Mouse (Mus musculus) lung, embryonic 14.5 days (tissue): ENCODE results near the gene Etnk1. TPM values are rescaled to one million over a fixed set of nuclear protein-coding genes. Genes with fewer than 3 reads are reported as not detected.

Experiments
- ATAC-seq: fragments of 200-750 bp; cut with Nextera tagmentation; 2 replicates; pipeline ENCODE4 v1.8.0; 2017; ENCODE audit warnings: mild to moderate bottlenecking, moderate TSS enrichment, moderate library complexity; ENCODE audit not compliant: insufficient read depth
- DNase-seq: peaks from one replicate; pipeline ENCODE4 v3.0.0-alpha.2; 2015
- H3K27ac ChIP-seq: fragments of 300-500 bp; sonication (generic); 2 replicates; pipeline ENCODE4 v1.5.1; 2014; ENCODE audit warnings: low read depth, mild to moderate bottlenecking, moderate library complexity
- H3K27me3 ChIP-seq: fragments of 300-500 bp; sonication (generic); 2 replicates; pipeline ENCODE4 v1.6.1; 2014; ENCODE audit warnings: low read length, control low read depth; ENCODE audit not compliant: insufficient read depth
- H3K36me3 ChIP-seq: fragments of 300-500 bp; sonication (generic); 2 replicates; pipeline ENCODE4 v1.6.1; 2014; ENCODE audit warnings: control low read depth; ENCODE audit not compliant: insufficient read depth
- H3K4me1 ChIP-seq: fragments of 300-500 bp; sonication (generic); 2 replicates; pipeline ENCODE4 v1.6.1; 2014; ENCODE audit warnings: antibody characterized with exemption, control low read depth; ENCODE audit not compliant: insufficient read depth
- H3K4me2 ChIP-seq: fragments of 300-500 bp; sonication (generic); 2 replicates; pipeline ENCODE4 v1.6.1; 2014; ENCODE audit warnings: mild to moderate bottlenecking
- H3K4me3 ChIP-seq: fragments of 300-500 bp; sonication (generic); 2 replicates; pipeline ENCODE4 v1.5.1; 2014; ENCODE audit warnings: low read depth, low read length
- H3K9ac ChIP-seq: fragments of 300-500 bp; sonication (generic); 2 replicates; pipeline ENCODE4 v1.6.1; 2014
- H3K9me3 ChIP-seq: fragments of 300-500 bp; sonication (generic); 2 replicates; pipeline ENCODE4 v1.6.1; 2016; ENCODE audit warnings: low read depth, low read length, control low read depth
- CTCF ChIP-seq: IDR thresholded peaks from 2 replicates; pipeline ENCODE4 v1.5.1; 2016; ENCODE audit warnings: antibody characterized with exemption, low read depth
- WGBS: fragments of 180-500 bp; shearing (Covaris S2); extraction: QIAGEN DNeasy Blood & Tissue Kit; methylation state at CpG from one replicate; pipeline ENCODE4 v1.1.7; 2014; 5-methylcytosine and 5-hydroxymethylcytosine counted together
- polyA plus RNA-seq: library from polyadenylated mRNA; unstranded; fragments of >200 nt; fragmentation: Nextera tagmentation; extraction: Ambion mirVana; gene quantifications from 2 replicates; pipeline ENCODE4 v1.2.1, GENCODE M21; 2014

Gene Etnk1
- polyA plus RNA-seq, 1 experiment from 2014 or later, result 23.3 TPM

- no peak for TF ChIP-seq CTCF
- no peaks in the 10 kb centered on the region for H3K36me3 ChIP-seq
- no peak overlapping the region for H3K4me2 ChIP-seq
- no peak for DNase-seq
- H3K4me3 ChIP-seq, result no peak overlapping the region
- no peaks in the 10 kb centered on the region for H3K27me3 ChIP-seq
- ATAC-seq, result no peak
- H3K27ac ChIP-seq, result no peak overlapping the region
- no peaks in the 10 kb centered on the region for H3K9me3 ChIP-seq
- 88% methylated on average over 4 of the region's 4 CpGs for WGBS
- H3K9ac ChIP-seq, result no peak overlapping the region
- H3K4me1 ChIP-seq, result no peaks in the 10 kb centered on the region
These were observed 24.2 kb upstream of the Etnk1 start for GRCm38 (mm10) chr6:143142861-143143260.

- H3K4me3 ChIP-seq, result no peak overlapping the region
- no peak for TF ChIP-seq CTCF
- H3K9me3 ChIP-seq, result no peaks in the 10 kb centered on the region
- no peaks in the 10 kb centered on the region for H3K27me3 ChIP-seq
- H3K9ac ChIP-seq, result no peak overlapping the region
- ATAC-seq (no peak), DNase-seq (no peak)
- 75% methylated on average over 9 of the region's 9 CpGs for WGBS
- H3K4me2 ChIP-seq, result peak overlapping the region; percentile 61
- no peaks in the 10 kb centered on the region for H3K36me3 ChIP-seq
- no peak overlapping the region for H3K27ac ChIP-seq
- no peaks in the 10 kb centered on the region for H3K4me1 ChIP-seq
These were observed 23.7 kb upstream of the Etnk1 start for GRCm38 (mm10) chr6:143143321-143143720.

DNA sequence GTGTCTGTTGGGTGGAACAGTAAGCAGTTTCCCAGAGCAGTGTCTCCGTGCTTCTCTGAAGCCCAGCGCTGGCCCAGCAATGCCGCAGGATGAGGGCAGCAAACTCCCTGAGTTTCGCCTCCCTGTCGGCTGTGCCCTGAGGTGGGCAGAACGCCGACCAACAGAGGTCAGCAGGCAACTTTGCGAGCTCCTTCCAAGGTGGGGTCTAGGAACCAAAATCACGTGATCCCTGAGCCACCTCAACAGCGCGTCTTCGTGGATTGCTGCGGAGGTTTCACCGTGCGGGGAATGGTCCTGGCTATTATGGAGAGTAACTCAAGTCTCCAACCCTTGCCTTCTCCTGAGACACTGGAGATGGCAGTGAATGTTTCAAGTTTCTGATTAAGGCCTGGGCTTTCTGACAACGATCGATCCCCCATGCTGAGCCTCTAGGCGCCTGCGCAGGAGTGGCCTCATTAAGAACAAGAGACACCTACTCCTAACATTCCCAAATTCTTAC lies 23.2 kb upstream of the Etnk1 start:
- Histone ChIP-seq H3K27ac (no peak overlapping the region), H3K36me3 (no peaks in the 10 kb centered on the region), H3K4me1 (no peaks in the 10 kb centered on the region), H3K27me3 (no peaks in the 10 kb centered on the region), H3K9ac (peak overlapping the region; percentile 23; the same call in 1 of the 2 replicates), H3K4me2 (peak overlapping the region; percentile 61), H3K9me3 (no peaks in the 10 kb centered on the region), H3K4me3 (peak overlapping the region; percentile 23)
- WGBS, result 18% methylated on average over 19 of the region's 19 CpGs
- no peak for ATAC-seq
- DNase-seq, result no peak
- no peak for TF ChIP-seq CTCF

DNA sequence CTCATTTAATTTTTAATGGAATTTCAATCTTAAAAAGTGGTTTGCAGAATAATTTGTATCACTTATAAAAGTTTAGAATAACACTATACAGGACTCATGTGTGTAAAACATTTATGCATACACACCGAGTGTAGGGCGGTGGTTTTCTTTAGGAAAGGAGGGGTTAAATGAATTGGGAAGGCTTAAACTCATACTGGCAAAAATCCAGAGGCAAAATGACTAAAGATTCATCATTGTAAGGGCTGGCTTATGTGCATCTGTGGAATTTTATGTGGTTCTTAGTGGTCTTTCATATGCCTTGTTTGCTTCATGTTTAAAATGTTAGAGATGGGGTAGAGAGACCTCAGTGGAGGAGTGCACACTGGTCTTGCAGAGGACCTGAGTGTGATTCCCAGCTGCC lies 22.5 kb upstream of the Etnk1 start:
- Histone ChIP-seq H3K4me1 (no peaks in the 10 kb centered on the region), H3K4me3 (no peak overlapping the region), H3K36me3 (no peaks in the 10 kb centered on the region), H3K9ac (no peak overlapping the region), H3K27me3 (no peaks in the 10 kb centered on the region), H3K9me3 (no peaks in the 10 kb centered on the region), H3K4me2 (no peak overlapping the region), H3K27ac (no peak overlapping the region)
- DNase-seq, result no peak
- 56% methylated on average over 2 of the region's 2 CpGs for WGBS
- no peak for ATAC-seq
- TF ChIP-seq CTCF, result no peak

DNA sequence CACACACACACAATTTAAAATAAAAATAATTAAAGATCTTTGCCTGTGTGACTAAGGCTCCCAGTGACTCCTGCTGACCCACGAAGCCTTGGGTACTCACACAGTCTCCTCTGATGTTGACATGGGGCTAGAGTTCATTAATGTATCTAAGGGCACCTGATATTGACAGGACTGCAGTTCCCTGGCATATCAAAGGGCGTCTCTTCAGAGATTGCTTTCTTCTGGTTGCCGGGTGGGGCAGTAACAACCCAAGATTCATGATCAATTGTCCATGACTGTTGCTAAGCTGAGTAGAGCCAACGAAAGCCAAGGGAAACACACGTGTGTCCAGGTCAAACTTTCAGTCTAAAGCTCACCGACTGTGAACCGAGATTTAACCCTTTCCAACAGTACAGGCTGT lies 22.0 kb upstream of the Etnk1 start:
- Histone ChIP-seq H3K27me3 (no peaks in the 10 kb centered on the region), H3K4me2 (no peak overlapping the region), H3K36me3 (no peaks in the 10 kb centered on the region), H3K4me1 (no peaks in the 10 kb centered on the region), H3K9me3 (no peaks in the 10 kb centered on the region), H3K4me3 (no peak overlapping the region), H3K27ac (no peak overlapping the region), H3K9ac (no peak overlapping the region)
- WGBS, result 51% methylated on average over 7 of the region's 7 CpGs
- no peak for TF ChIP-seq CTCF
- no peak for DNase-seq
- ATAC-seq, result no peak

DNA sequence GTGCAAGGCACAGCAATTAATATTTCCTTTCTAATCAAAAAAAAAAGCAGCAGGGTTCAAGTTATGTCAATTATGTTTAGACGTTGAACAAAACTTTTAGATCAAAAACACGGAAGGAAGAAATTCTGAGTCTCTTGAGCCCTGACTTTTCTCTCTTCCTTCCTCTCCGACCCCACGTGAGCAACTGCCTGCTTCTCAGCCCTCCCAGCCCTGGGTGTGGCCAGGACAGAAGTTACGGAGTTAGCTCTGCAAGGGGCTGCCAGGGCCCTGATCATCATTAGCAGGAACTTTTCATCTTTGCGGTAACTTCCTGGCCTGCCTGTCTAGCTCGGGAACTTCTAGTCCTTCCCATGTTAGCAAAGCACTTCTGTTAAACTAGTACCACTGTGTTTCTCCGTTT lies 20.3 kb upstream of the Etnk1 start:
- WGBS, result 50% methylated on average over 8 of the region's 8 CpGs
- DNase-seq (peak; percentile 47), ATAC-seq (no peak)
- H3K9ac ChIP-seq, result no peak overlapping the region
- H3K27ac ChIP-seq, result no peak overlapping the region
- no peaks in the 10 kb centered on the region for H3K4me1 ChIP-seq
- H3K4me2 ChIP-seq, result no peak overlapping the region
- H3K9me3 ChIP-seq, result no peaks in the 10 kb centered on the region
- no peak overlapping the region for H3K4me3 ChIP-seq
- no peak for TF ChIP-seq CTCF
- no peaks in the 10 kb centered on the region for H3K36me3 ChIP-seq
- H3K27me3 ChIP-seq, result no peaks in the 10 kb centered on the region

DNA sequence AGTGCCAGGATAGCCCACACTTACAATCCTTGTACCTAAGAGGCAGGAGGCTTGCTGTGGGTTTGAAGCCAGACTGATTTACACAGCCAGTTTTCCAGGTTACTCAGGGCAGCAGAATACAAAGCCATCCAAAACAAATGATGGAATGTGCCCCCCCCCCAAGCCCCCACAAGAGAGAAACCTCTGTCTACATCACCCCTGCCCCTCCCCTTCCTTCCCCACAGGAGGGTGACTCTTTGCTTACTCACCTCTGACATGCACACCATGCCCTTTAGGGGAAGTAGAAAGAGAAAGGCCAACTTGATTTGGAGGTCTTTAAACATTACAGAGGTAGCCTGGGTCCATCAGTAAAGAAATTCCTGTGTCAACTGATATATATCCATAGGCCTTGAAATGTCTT lies 18.2 kb upstream of the Etnk1 start:
- Histone ChIP-seq H3K27ac (no peak overlapping the region), H3K36me3 (no peaks in the 10 kb centered on the region), H3K4me3 (no peak overlapping the region), H3K4me1 (0 out of 2 replicates have a peak, but pooled peaks cover 4% of the 10 kb centered on the region), H3K4me2 (no peak overlapping the region), H3K9ac (no peak overlapping the region), H3K9me3 (no peaks in the 10 kb centered on the region), H3K27me3 (no peaks in the 10 kb centered on the region)
- ATAC-seq (no peak), DNase-seq (no peak)
- TF ChIP-seq CTCF, result no peak
